Mouse (Mus musculus) left cerebral cortex, adult 8-10 months (tissue): ENCODE measurements around the gene Ntmt1. TPM values are rescaled to one million over a fixed set of nuclear protein-coding genes. Genes with fewer than 3 reads are reported as not detected.

ENCODE experiments used
- DNase-seq, 2 experiments: peaks; one replicate each; pipeline ENCODE4 v3.0.0; 2022; ENCODE audit warnings: low spot score in 2 of 2
- total RNA-seq, 4 experiments: library from RNA; stranded (reverse); gene quantifications; 2 replicates each; pipeline ENCODE4 v1.2.4; 2022

Ntmt1 gene
- 10 to 100 TPM; 30.5 to 38.9 (median 34.4) TPM for total RNA-seq

- peak; percentile 90 to 99 for DNase-seq
Observed at GRCm38 (mm10) chr2:30807648-30808295, at the start of gene Ntmt1. Gene Ntmt1 (plus strand): TSS chr2:30807826.

GRCm38 (mm10) chr2:30758341-30759087 lies 49.1 kb upstream of the Ntmt1 start:
- DNase-seq: peak in 1 of 2 experiments; percentile 54

GRCm38 (mm10) chr2:30759088-30759374 lies 48.6 kb upstream of the Ntmt1 start:
- DNase-seq: no peak

- no peak for DNase-seq
Observed at GRCm38 (mm10) chr2:30759442-30759841, 48.2 kb upstream of the Ntmt1 start.

- DNase-seq: no peak
Observed at GRCm38 (mm10) chr2:30759858-30760547, 47.6 kb upstream of the Ntmt1 start.

- no peak for DNase-seq
Observed at GRCm38 (mm10) chr2:30760706-30761105, 46.9 kb upstream of the Ntmt1 start.

GRCm38 (mm10) chr2:30766446-30766845 lies 41.2 kb upstream of the Ntmt1 start:
- no peak for DNase-seq

GRCm38 (mm10) chr2:30767626-30768240 lies 39.9 kb upstream of the Ntmt1 start:
- no peak for DNase-seq

- DNase-seq: no peak
Observed at GRCm38 (mm10) chr2:30768529-30768928, 39.1 kb upstream of the Ntmt1 start.

GRCm38 (mm10) chr2:30769187-30769586 lies 38.4 kb upstream of the Ntmt1 start:
- DNase-seq: no peak

GRCm38 (mm10) chr2:30771368-30771805 lies 36.2 kb upstream of the Ntmt1 start:
- DNase-seq: no peak

- peak; percentile 67 to 78 for DNase-seq
Observed at GRCm38 (mm10) chr2:30771806-30772460, 35.7 kb upstream of the Ntmt1 start.

- no peak for DNase-seq
Observed at GRCm38 (mm10) chr2:30772581-30773312, 34.9 kb upstream of the Ntmt1 start.

- no peak for DNase-seq
Observed at GRCm38 (mm10) chr2:30773313-30774005, 34.2 kb upstream of the Ntmt1 start.

- DNase-seq: no peak
Observed at GRCm38 (mm10) chr2:30775955-30776354, 31.7 kb upstream of the Ntmt1 start.

- no peak for DNase-seq
Observed at GRCm38 (mm10) chr2:30777266-30777665, 30.4 kb upstream of the Ntmt1 start.

- no peak for DNase-seq
Observed at GRCm38 (mm10) chr2:30778235-30778634, 29.4 kb upstream of the Ntmt1 start.

GRCm38 (mm10) chr2:30779241-30779640 lies 28.4 kb upstream of the Ntmt1 start:
- DNase-seq: no peak

- DNase-seq: no peak
Observed at GRCm38 (mm10) chr2:30782312-30783290, 25.0 kb upstream of the Ntmt1 start.
